Mouse (Mus musculus): ENCODE results near the gene Ift81.
"Not testable (repeated sequence)": the region's sequence is repeated elsewhere in the genome, so short reads cannot be mapped to it uniquely, and the experiment has no call there.

Gene Ift81

GRCm38 (mm10) chr5:122613908-122614732 is at the start of gene Ift81:
Gene Ift81 (minus strand): TSS chr5:122614518.
- peak; percentile 87 for DNase-seq (ENCODE audit: low spot score)

DNA sequence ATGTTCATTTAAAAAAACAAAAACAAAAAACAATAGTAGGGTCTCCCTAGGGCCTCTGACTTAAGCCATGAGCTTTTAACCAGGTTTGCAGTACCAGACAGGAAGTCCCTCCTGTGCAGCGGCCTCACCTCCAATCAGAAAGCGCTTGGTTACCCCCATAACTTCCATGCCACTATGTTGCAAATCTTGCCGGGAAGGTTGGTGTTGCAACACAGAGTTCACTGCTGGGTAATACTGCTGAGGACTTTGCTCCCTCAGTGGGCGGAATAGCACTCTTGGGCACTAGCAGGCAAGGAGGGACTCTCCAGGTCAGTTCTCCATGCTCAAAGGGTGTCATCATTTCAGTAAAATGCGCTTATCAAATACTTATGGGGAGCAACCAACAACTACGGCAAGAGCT is 48.2 kb upstream of the Ift81 start:
- no peak for DNase-seq (ENCODE audit: low spot score)

GRCm38 (mm10) chr5:122656808-122657207 is 42.5 kb upstream of the Ift81 start:
- no peak for DNase-seq (ENCODE audit: low spot score)

- DNase-seq (ENCODE audit: low spot score): no peak
Measured at GRCm38 (mm10) chr5:122654268-122654573, 39.9 kb upstream of the Ift81 start.

DNA sequence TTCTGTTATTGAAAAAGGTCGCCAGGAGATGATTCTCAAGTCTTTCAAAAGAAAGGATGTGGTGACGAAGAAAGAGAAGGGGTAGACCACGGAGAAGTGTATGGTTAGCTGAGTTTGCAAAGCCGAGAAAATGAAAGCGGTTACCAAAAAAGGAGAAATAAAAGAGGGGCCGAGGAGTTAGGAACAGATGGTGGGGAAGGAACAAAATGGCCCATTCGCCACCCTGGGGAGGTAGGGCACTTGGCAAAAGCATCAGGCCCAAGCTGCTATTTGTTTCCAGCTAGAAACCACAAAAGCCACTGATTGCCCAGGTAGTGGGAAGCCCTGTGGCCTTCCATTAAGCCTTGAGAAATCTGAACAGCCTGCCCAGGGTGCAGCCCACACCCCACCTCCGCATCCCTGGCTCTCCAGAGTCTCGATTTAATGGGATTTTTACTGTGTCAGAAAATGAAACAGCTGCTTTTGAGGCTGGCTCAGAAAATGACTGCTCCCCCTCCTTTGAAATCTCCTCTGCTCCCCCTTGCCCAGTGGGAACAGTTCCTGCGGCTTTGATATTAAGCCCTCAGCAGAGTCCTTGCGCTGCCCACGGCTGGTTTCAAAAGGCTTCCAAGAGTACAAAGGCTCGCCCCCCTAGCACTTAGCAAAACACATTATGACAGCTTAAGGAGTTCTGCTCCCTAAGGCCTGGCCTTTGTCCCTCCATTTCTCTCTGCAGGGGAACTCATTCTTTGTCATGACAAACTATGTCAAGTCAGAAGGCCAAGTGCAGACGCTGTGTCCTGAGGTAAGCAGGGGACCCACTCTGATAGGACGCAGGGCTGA is 39.3 kb upstream of the Ift81 start:
- peak; percentile 30 for DNase-seq (ENCODE audit: low spot score)

GRCm38 (mm10) chr5:122653112-122653445 is 38.8 kb upstream of the Ift81 start:
- no peak for DNase-seq (ENCODE audit: low spot score)

- DNase-seq (ENCODE audit: low spot score): peak; percentile 20
Measured at GRCm38 (mm10) chr5:122652506-122652905, 38.2 kb upstream of the Ift81 start.

DNA sequence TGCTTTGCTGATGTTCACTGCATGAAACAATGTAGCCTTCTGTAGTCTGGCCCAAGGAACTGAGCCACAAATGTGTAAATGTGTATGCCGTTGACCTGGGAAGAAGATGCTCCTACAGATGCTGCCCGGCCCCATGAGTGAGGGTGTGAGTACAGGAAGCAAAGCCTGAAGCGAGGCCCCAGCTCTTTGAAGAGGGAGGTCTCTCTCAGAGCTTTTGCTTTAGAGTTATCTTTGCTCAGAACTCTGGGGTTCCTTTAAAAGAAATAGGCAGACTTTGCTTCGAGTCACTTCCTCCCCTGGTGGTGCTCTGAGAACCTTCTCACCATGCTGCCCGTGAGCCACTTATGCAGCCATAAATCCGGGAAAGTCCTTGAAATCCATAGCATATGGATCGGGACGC is 35.8 kb upstream of the Ift81 start:
- DNase-seq (ENCODE audit: low spot score): no peak

GRCm38 (mm10) chr5:122649264-122649663 is 34.9 kb upstream of the Ift81 start:
- DNase-seq (ENCODE audit: low spot score): no peak

GRCm38 (mm10) chr5:122647952-122648374 is 33.6 kb upstream of the Ift81 start:
- DNase-seq (ENCODE audit: low spot score): not testable (repeated sequence)

DNA sequence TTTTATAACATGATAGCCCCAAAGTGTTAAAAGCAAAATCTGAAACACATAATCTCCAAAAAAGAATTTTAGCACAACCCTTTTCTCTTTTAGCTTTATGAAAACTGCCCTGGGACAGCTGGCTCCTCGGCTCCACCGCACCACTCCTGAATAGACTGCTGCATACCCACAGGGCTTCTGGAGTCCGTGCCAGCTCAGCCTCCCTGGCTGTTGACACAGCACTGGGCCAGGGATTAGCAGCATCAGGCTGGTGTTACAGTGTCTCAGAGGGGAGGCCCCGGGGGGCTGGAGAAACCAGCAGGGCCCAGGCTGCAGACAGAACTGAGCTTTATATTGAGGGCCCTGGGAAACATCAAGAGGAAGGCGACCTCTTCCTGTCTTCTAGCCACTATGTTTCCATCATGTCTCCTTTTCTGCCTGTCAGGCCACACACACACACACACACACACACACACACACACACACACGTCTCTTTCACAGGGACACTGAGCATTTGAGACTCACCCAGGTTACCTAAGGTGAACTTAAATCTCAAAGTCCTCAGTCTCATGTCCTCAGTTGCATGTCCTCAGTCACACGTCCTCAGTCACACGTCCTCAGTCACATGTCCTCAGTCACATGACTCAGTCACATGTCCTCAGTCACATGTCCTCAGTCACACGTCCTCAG is 33.1 kb upstream of the Ift81 start:
- DNase-seq (ENCODE audit: low spot score): no peak

GRCm38 (mm10) chr5:122646050-122646449 is 31.7 kb upstream of the Ift81 start:
- no peak for DNase-seq (ENCODE audit: low spot score)

GRCm38 (mm10) chr5:122645290-122645689 is 31.0 kb upstream of the Ift81 start:
- DNase-seq (ENCODE audit: low spot score): no peak

DNA sequence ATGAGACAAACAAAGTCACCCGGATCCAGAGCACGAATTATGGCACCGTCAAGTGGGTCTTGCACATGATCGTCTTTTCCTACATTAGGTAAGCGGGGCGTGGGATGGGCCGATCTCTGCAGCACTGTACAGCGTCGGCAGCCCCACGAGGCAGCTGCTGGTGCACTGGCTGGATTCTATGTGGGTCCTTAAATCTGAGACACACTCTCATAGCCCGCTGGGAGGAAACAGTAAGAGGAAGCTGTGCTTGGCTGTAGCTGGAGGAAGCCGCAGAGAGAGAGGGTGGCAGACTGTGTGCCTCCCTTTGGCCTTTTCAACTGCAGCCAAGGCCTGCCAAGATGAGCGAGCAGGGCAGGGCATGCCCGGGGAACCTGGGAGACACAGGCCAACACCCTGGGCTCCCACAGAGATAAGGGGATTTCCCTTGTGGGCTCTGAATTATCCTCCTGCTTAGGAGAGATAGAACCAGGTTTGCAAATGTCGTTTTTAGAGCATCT is 29.8 kb upstream of the Ift81 start:
- DNase-seq (ENCODE audit: low spot score): peak; percentile 16

- peak; percentile 59 for DNase-seq (ENCODE audit: low spot score)
Measured at GRCm38 (mm10) chr5:122643701-122644100, 29.4 kb upstream of the Ift81 start, which contains the start of gene P2rx7. Gene P2rx7 (plus strand): TSS chr5:122643911.

GRCm38 (mm10) chr5:122639986-122640385 is 25.7 kb upstream of the Ift81 start:
- no peak for DNase-seq (ENCODE audit: low spot score)

DNA sequence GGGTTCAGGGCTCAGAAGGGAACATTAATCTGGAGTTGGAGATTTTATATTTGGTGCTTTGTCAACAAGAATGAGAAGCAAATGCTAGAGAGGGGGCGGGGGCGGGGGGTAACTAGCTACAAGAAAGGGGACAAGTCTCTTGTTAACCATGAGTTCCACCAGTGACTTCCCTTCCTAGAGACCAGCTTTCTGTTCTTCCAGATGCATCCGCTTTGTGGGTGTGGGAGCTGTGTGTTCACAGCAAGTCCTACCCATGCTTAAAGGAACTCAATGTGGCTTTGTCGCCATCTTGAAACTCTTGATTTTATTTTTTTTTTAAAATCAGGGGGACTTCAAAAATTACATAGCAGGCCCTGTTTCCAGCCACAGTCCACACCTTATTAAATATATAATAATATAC is 25.2 kb upstream of the Ift81 start:
- DNase-seq (ENCODE audit: low spot score): no peak

GRCm38 (mm10) chr5:122638296-122638695 is 24.0 kb upstream of the Ift81 start:
- DNase-seq (ENCODE audit: low spot score): no peak

GRCm38 (mm10) chr5:122636958-122637357 is 22.6 kb upstream of the Ift81 start:
- DNase-seq (ENCODE audit: low spot score): no peak

DNA sequence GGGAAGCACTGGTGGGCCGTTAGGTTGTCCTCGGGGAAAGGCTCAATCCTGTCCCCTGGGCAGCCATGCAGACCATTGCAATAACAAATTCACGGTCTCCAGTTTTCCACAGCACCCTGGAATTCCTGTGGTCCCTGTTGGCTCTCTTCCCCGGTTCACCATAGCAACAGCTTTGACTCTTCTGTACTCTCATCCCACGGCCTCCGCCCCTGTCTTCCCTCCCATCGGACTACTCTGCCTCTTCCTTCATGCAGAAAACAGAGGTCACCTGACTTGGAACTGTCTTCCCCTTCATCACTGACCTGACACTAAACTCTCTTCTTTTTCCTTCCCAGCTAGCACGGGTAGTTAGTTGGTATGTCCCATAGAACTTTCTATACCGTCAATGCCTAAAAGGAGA is 22.0 kb upstream of the Ift81 start:
- no peak for DNase-seq (ENCODE audit: low spot score)

- no peak for DNase-seq (ENCODE audit: low spot score)
Measured at GRCm38 (mm10) chr5:122635228-122635627, 20.9 kb upstream of the Ift81 start.

DNA sequence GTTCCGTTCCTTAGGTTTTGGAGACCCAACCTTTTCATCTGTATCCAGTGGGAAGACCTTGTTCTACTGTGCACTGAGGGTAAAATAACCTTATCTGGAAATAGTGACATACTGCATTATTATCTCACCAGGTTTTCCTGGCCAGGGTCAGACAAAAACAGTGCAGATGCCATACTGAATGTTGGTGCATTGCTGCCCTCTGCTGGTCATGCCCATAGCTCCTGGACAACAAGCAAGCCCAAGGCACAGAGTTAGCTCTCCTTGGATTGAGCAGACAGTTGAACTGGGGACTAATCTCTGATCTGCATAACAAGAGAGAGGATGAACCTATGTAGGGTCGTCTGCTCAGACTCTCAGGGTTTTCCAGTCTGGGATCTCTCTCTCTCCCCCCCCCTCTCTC is 12.9 kb upstream of the Ift81 start:
- peak; percentile 68 for DNase-seq (ENCODE audit: low spot score)

Measured in ovary, adult 18-20 months (tissue).